Mouse (Mus musculus) myocyte (in vitro differentiated cells): Measurements from ENCODE around the gene Rhno1.
"Not testable (repeated sequence)": the region's sequence is repeated elsewhere in the genome, so short reads cannot be mapped to it uniquely, and the experiment has no call there.

Experiments used
- E2F4 ChIP-seq: IDR thresholded peaks from one replicate; pipeline ENCODE4 v1.6.1; 2011; ENCODE audit warnings: mild to moderate bottlenecking, control low read depth, moderate library complexity; ENCODE audit not compliant: insufficient read depth
- MAX ChIP-seq: IDR thresholded peaks from one replicate; pipeline ENCODE4 v1.6.1; 2011; ENCODE audit warnings: low read depth, mild to moderate bottlenecking, control low read depth
- MYOG ChIP-seq, 3 experiments: IDR thresholded peaks; one replicate each; pipeline ENCODE4 v1.6.1; 2011; ENCODE audit warnings: control low read depth in 2 of 3, low read depth in 2 of 3, mild to moderate bottlenecking in 2 of 3; ENCODE audit not compliant: insufficient read length in 2 of 3, control insufficient read depth in 1 of 3, insufficient read depth in 1 of 3
- POLR2A ChIP-seq: IDR thresholded peaks from one replicate; pipeline ENCODE4 v1.6.1; 2011; ENCODE audit warnings: low read depth, mild to moderate bottlenecking, control low read depth, moderate library complexity; ENCODE audit not compliant: insufficient read length
- POLR2AphosphoS2 ChIP-seq: IDR thresholded peaks from one replicate; pipeline ENCODE4 v1.6.1; 2011; ENCODE audit warnings: low read depth, control low read depth; ENCODE audit not compliant: insufficient read length
- TCF12 ChIP-seq: IDR thresholded peaks from one replicate; pipeline ENCODE4 v1.6.1; 2011; ENCODE audit warnings: mild to moderate bottlenecking, control low read depth; ENCODE audit not compliant: poor library complexity, insufficient read depth, severe bottlenecking

DNA sequence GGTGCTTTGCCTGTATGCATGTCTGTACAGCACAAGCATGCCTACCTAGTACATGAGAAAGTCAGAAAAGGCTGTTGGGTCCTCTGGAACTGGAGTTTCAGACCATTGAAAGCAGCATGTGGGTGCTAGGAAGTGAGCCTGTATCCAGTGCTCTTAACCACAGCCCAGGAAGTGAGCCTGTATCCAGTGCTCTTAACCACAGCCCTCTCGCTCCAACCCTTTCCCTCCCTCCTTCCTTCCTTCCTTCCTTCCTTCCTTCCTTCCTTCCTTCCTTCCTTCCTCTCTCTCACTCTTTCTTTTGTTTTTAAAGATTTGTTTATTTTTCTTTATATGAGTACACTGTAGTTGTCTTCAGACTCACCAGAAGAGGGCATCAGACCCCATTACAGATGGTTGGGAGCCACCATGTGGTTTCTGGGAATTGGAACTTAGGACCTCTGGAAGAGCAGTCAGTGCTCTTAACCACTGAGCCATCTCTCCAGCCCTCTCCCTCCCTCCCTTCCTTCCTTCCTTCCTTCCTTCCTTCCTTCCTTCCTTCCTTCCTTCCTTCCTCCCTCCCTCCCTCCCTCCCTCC lies 18.0 kb upstream of the Rhno1 start:
- not testable (repeated sequence) for TF ChIP-seq POLR2A; TCF12; MAX; MYOG (IDR thresholded peaks at IDR 0.05; ENCODE audit: control insufficient read depth in 1 of 3, insufficient read depth in 1 of 3, insufficient read length in 2 of 3, low read depth in 2 of 3); E2F4; POLR2AphosphoS2
